Mouse (Mus musculus): ENCODE data around the gene Cd200r1. TPM values are rescaled to one million over a fixed set of nuclear protein-coding genes. Genes with fewer than 3 reads are reported as not detected.

Cd200r1 gene
- total RNA-seq, 2 experiments from 2014 or later: 4.5 to 4.8 TPM

Other genes with a start within 250 kb of the Cd200r1 start
- not detected in 2 replicates for gene Boc, start 206.8 kb upstream of the Cd200r1 start, total RNA-seq (2015; ENCODE audit: low replicate concordance)
- gene Boc, start 206.8 kb upstream of the Cd200r1 start, total RNA-seq (2017; ENCODE audit: low replicate concordance): not detected in 2 replicates
- 0.96 and 1.7 TPM in 2 replicates for gene Nepro, start 41.4 kb upstream of the Cd200r1 start, total RNA-seq (2015; ENCODE audit: low replicate concordance)
- 2.4 and 4.6 TPM in 2 replicates for gene Nepro, start 41.4 kb upstream of the Cd200r1 start, total RNA-seq (2017; ENCODE audit: low replicate concordance)
- gene Gtpbp8, start 19.4 kb upstream of the Cd200r1 start, total RNA-seq (2015; ENCODE audit: low replicate concordance): 1.7 and 5.6 TPM in 2 replicates
- gene Gtpbp8, start 19.4 kb upstream of the Cd200r1 start, total RNA-seq (2017; ENCODE audit: low replicate concordance): 0.98 and 3.5 TPM in 2 replicates
- not detected in 2 replicates for gene Cd200r4, start 46.0 kb downstream of the Cd200r1 start, total RNA-seq (2015; ENCODE audit: low replicate concordance)
- 0.28 and 1.3 TPM in 2 replicates for gene Cd200r4, start 46.0 kb downstream of the Cd200r1 start, total RNA-seq (2017; ENCODE audit: low replicate concordance)
- not detected in 2 replicates for gene Cd200r2, start 101.4 kb downstream of the Cd200r1 start, total RNA-seq (2015; ENCODE audit: low replicate concordance)
- gene Cd200r2, start 101.4 kb downstream of the Cd200r1 start, total RNA-seq (2017; ENCODE audit: low replicate concordance): 1.1 TPM in 1 of 2 replicates, not detected in the other
- 1.0 and 32.7 TPM in 2 replicates for gene Cd200r3, start 177.9 kb downstream of the Cd200r1 start, total RNA-seq (2015; ENCODE audit: low replicate concordance)
- 5.2 and 10.1 TPM in 2 replicates for gene Cd200r3, start 177.9 kb downstream of the Cd200r1 start, total RNA-seq (2017; ENCODE audit: low replicate concordance)

Data from erythroblast, adult 5-6 weeks (primary cell).